Mouse (Mus musculus) heart, embryonic 10.5 days (tissue): ENCODE measurements around the gene Olfr481. TPM values are rescaled to one million over a fixed set of nuclear protein-coding genes. Genes with fewer than 3 reads are reported as not detected.

Experiments
- DNase-seq: peaks from one replicate; pipeline ENCODE4 v3.0.0-alpha.2; 2017; ENCODE audit warnings: low spot score
- H3K27ac ChIP-seq: fragments of 300-500 bp; sonication (generic); 2 replicates; pipeline ENCODE4 v1.5.1; 2016; ENCODE audit warnings: mild to moderate bottlenecking
- H3K27me3 ChIP-seq: fragments of 300-500 bp; sonication (generic); 2 replicates; pipeline ENCODE4 v1.6.1; 2016; ENCODE audit warnings: mild to moderate bottlenecking; ENCODE audit not compliant: poor library complexity, insufficient read depth, severe bottlenecking
- H3K36me3 ChIP-seq: fragments of 300-500 bp; sonication (generic); 2 replicates; pipeline ENCODE4 v1.6.1; 2016; ENCODE audit warnings: mild to moderate bottlenecking, moderate library complexity
- H3K4me1 ChIP-seq: fragments of 300-500 bp; sonication (generic); 2 replicates; pipeline ENCODE4 v1.6.1; 2016; ENCODE audit warnings: mild to moderate bottlenecking
- H3K4me3 ChIP-seq: fragments of 300-500 bp; sonication (generic); 2 replicates; pipeline ENCODE4 v1.5.1; 2016; ENCODE audit warnings: mild to moderate bottlenecking, moderate library complexity
- H3K9me3 ChIP-seq: fragments of 300-500 bp; sonication (generic); 2 replicates; pipeline ENCODE4 v1.6.1; 2016; ENCODE audit warnings: mild to moderate bottlenecking, moderate library complexity
- WGBS: fragments of 180-500 bp; shearing (Covaris S2); methylation state at CpG from one replicate; pipeline ENCODE4 v1.1.7; 2016; 5-methylcytosine and 5-hydroxymethylcytosine counted together
- polyA plus RNA-seq: library from polyadenylated mRNA; unstranded; fragments of >200 nt; fragmentation: Nextera tagmentation; extraction: Ambion mirVana; gene quantifications from 2 replicates; pipeline ENCODE4 v1.2.1, GENCODE M21; 2016

Olfr481 gene
- not detected in 2 replicates for polyA plus RNA-seq

- no peaks in the 10 kb centered on the region for H3K27me3 ChIP-seq
- DNase-seq, result no peak
- no peak within 1 kb of the TSS for H3K4me3 ChIP-seq
- no peaks in the 10 kb centered on the region for H3K4me1 ChIP-seq
- no peaks in the 10 kb centered on the region for H3K36me3 ChIP-seq
- H3K9me3 ChIP-seq, result no peaks in the 10 kb centered on the region
- H3K27ac ChIP-seq, result no peak within 1 kb of the TSS
Measured at GRCm38 (mm10) chr7:108079555-108079954, at the start of gene Olfr481. Gene Olfr481, plus strand, starts transcription at chr7:108079855.

DNA sequence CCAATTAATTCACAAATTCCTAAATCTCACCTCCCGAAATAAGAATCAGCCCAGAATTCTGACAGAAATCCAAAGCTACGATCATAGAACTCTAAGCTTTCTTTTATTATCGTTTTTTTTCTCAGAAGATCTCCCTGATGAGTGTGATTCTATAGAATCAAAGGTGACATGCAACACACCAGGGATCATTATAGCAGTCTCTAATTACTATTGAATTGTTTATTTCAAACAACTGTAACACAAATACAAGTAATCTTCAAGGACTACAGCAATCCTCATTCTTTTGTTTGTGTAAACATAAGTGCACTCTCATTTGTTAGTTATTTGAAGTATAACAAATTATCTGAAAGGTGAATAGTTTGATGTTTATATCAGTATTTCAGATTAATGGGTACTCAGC is 45.8 kb upstream of the Olfr481 start, which contains the start of gene Olfr478:
Gene Olfr478 (minus strand): TSS at position 101 of the 400 bp plus-strand sequence.
- Histone ChIP-seq H3K9me3 (no peaks in the 10 kb centered on the region), H3K27ac (no peak within 1 kb of the TSS), H3K27me3 (no peaks in the 10 kb centered on the region), H3K4me3 (no peak within 1 kb of the TSS), H3K36me3 (no peaks in the 10 kb centered on the region), H3K4me1 (no peaks in the 10 kb centered on the region)
- 67% methylated on average over 3 of the region's 3 CpGs for WGBS
- DNase-seq, result no peak

GRCm38 (mm10) chr7:108050393-108050792 is 29.3 kb upstream of the Olfr481 start, which contains the start of gene Olfr479:
Gene Olfr479, plus strand, starts transcription at chr7:108050693.
- H3K36me3 ChIP-seq, result no peaks in the 10 kb centered on the region
- H3K27me3 ChIP-seq, result no peaks in the 10 kb centered on the region
- DNase-seq, result no peak
- 80% methylated on average over 2 of the region's 2 CpGs for WGBS
- H3K9me3 ChIP-seq, result no peaks in the 10 kb centered on the region
- no peak within 1 kb of the TSS for H3K27ac ChIP-seq
- no peak within 1 kb of the TSS for H3K4me3 ChIP-seq
- no peaks in the 10 kb centered on the region for H3K4me1 ChIP-seq

DNA sequence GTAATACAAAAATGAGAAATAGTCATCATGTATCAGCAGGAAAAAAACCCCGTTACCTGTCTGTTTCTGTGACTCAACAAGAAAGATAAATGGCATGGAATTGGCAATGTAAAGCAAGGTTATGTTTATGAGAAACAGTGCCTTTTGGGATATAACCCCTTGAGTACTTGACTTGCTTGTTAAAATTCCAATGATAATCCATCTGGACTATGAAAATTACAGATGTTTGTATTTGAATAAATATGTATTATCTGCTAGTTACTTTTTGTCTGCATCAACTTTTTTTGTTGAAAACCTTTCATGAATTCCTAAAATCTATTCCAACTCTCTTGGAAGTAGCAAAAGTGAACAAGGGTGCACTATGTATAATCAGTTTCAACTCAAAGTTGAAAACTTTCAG is 12.4 kb upstream of the Olfr481 start, which contains the start of gene Olfr480:
Gene Olfr480 (minus strand): TSS at position 101 of the 400 bp plus-strand sequence.
- WGBS, result 78% methylated on average over 1 of the region's 1 CpGs

DNA sequence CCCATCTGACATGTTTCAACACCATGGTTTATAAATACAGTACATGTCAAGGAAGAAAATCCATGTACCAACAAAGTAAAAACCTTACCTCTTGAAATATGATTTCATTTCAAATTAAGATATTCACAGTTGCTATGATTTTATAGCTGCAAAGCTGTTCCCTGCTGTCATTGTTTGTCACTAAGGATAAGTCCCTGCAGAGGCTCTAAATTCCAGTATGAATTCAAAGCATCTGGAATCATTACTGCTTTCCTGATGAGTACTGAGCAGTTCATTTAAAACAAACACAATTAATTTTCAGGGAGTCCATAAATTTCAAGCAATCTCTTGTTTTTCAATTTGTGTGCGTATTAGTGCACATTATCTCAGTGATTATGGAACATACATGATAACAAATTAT is 17.8 kb downstream of the Olfr481 start, which contains the start of gene Olfr482:
Gene Olfr482 (minus strand): TSS at position 101 of the 400 bp plus-strand sequence.
- DNase-seq, result no peak
- no peaks in the 10 kb centered on the region for H3K4me1 ChIP-seq
- no peaks in the 10 kb centered on the region for H3K9me3 ChIP-seq
- no peak within 1 kb of the TSS for H3K4me3 ChIP-seq
- no peak within 1 kb of the TSS for H3K27ac ChIP-seq
- H3K36me3 ChIP-seq, result no peaks in the 10 kb centered on the region
- WGBS, result 69% methylated on average over 1 of the region's 1 CpGs
- H3K27me3 ChIP-seq, result no peaks in the 10 kb centered on the region

More for the DNA sequence above, 12.4 kb upstream of the Olfr481 start, which contains the start of gene Olfr480:
- Histone ChIP-seq H3K4me3 (no peak within 1 kb of the TSS), H3K4me1 (no peaks in the 10 kb centered on the region), H3K36me3 (no peaks in the 10 kb centered on the region), H3K27ac (no peak within 1 kb of the TSS), H3K9me3 (peaks cover 2% of the 10 kb centered on the region; the same call in 1 of the 2 replicates), H3K27me3 (no peaks in the 10 kb centered on the region)
- DNase-seq, result no peak

- Histone ChIP-seq H3K36me3 (no peaks in the 10 kb centered on the region), H3K4me1 (no peaks in the 10 kb centered on the region), H3K9me3 (no peaks in the 10 kb centered on the region), H3K27me3 (no peaks in the 10 kb centered on the region), H3K4me3 (no peak within 1 kb of the TSS), H3K27ac (no peak within 1 kb of the TSS)
- WGBS, result 79% methylated on average over 1 of the region's 1 CpGs
- DNase-seq, result no peak
Measured at GRCm38 (mm10) chr7:108100549-108100948, 20.9 kb downstream of the Olfr481 start, which contains the start of gene Olfr483. Gene Olfr483, plus strand, starts transcription at chr7:108100849.

DNA sequence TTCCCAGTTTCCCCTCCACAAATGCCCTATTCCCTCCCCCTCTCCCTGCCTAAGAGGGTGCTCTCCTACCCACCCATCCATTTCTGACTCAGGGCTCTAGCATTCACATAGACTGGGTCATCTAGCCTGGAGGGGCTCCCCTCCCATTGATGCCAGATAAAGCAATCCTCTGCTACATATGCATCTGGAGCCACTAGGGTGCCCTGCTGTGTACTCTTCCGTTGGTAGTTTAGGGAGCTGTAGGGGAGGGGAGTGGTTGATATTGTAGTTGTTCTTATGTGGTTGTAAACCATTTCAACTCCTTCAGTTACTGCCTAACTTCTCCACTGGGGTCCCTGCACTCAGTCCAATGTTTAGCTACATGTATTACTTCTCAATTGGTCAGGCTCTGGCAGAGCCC is 41.0 kb downstream of the Olfr481 start:
- 9% methylated on average over 1 of the region's 1 CpGs for WGBS

GRCm38 (mm10) chr7:108121416-108121815 is 41.8 kb downstream of the Olfr481 start:
- no peaks in the 10 kb centered on the region for H3K27me3 ChIP-seq
- H3K4me1 ChIP-seq, result no peaks in the 10 kb centered on the region
- DNase-seq, result no peak
- WGBS, result 58% methylated on average over 1 of the region's 1 CpGs
- H3K27ac ChIP-seq, result no peak overlapping the region
- H3K9me3 ChIP-seq, result no peaks in the 10 kb centered on the region
- H3K4me3 ChIP-seq, result no peak overlapping the region
- H3K36me3 ChIP-seq, result no peaks in the 10 kb centered on the region

More for the DNA sequence above, 41.0 kb downstream of the Olfr481 start:
- H3K27ac ChIP-seq, result no peak overlapping the region
- H3K4me3 ChIP-seq, result no peak overlapping the region
- DNase-seq, result no peak
- H3K36me3 ChIP-seq, result no peaks in the 10 kb centered on the region
- H3K9me3 ChIP-seq, result no peaks in the 10 kb centered on the region
- no peaks in the 10 kb centered on the region for H3K27me3 ChIP-seq
- H3K4me1 ChIP-seq, result no peaks in the 10 kb centered on the region

GRCm38 (mm10) chr7:108127349-108127748 is 47.7 kb downstream of the Olfr481 start, which contains the start of gene Olfr484:
Gene Olfr484, minus strand, starts transcription at chr7:108127449.
- Histone ChIP-seq H3K4me3 (no peak within 1 kb of the TSS), H3K9me3 (no peaks in the 10 kb centered on the region), H3K27ac (no peak within 1 kb of the TSS), H3K27me3 (no peaks in the 10 kb centered on the region), H3K36me3 (no peaks in the 10 kb centered on the region), H3K4me1 (no peaks in the 10 kb centered on the region)
- DNase-seq, result no peak

Other genes starting within 250 kb of the Olfr481 start
- not detected in 2 replicates for gene Olfr470, start 232.4 kb upstream of the Olfr481 start, polyA plus RNA-seq
- gene Olfr472, start 182.0 kb upstream of the Olfr481 start, polyA plus RNA-seq, result 0.03 TPM in 1 of 2 replicates, not detected in the other
- gene Olfr473, start 149.4 kb upstream of the Olfr481 start, polyA plus RNA-seq, result not detected in 2 replicates
- not detected in 2 replicates for gene Olfr474, start 125.2 kb upstream of the Olfr481 start, polyA plus RNA-seq
- not detected in 2 replicates for gene Olfr476, start 115.1 kb upstream of the Olfr481 start, polyA plus RNA-seq
- not detected in 2 replicates for gene Olfr477, start 93.2 kb upstream of the Olfr481 start, polyA plus RNA-seq
- gene Olfr478, start 45.9 kb upstream of the Olfr481 start, polyA plus RNA-seq, result not detected in 2 replicates
- not detected in 2 replicates for gene Olfr479, start 29.2 kb upstream of the Olfr481 start, polyA plus RNA-seq
- gene Olfr480, start 12.5 kb upstream of the Olfr481 start, polyA plus RNA-seq, result not detected in 2 replicates
- gene Olfr482, start 17.7 kb downstream of the Olfr481 start, polyA plus RNA-seq, result not detected in 2 replicates
- gene Olfr483, start 21.0 kb downstream of the Olfr481 start, polyA plus RNA-seq, result not detected in 2 replicates
- gene Olfr484, start 47.6 kb downstream of the Olfr481 start, polyA plus RNA-seq, result not detected in 2 replicates
- gene Olfr485, start 80.0 kb downstream of the Olfr481 start, polyA plus RNA-seq, result not detected in 2 replicates
- not detected in 2 replicates for gene Olfr486, start 92.9 kb downstream of the Olfr481 start, polyA plus RNA-seq
- gene Olfr487, start 134.8 kb downstream of the Olfr481 start, polyA plus RNA-seq, result not detected in 2 replicates
- not detected in 2 replicates for gene Olfr488, start 178.5 kb downstream of the Olfr481 start, polyA plus RNA-seq
- not detected in 2 replicates for gene Olfr490, start 209.1 kb downstream of the Olfr481 start, polyA plus RNA-seq
- not detected in 2 replicates for gene Olfr491, start 233.6 kb downstream of the Olfr481 start, polyA plus RNA-seq
- not detected in 2 replicates for gene Olfr492, start 243.8 kb downstream of the Olfr481 start, polyA plus RNA-seq